7 mouse cellular contexts compared by ENCODE assay signal in the genomic region with DNA sequence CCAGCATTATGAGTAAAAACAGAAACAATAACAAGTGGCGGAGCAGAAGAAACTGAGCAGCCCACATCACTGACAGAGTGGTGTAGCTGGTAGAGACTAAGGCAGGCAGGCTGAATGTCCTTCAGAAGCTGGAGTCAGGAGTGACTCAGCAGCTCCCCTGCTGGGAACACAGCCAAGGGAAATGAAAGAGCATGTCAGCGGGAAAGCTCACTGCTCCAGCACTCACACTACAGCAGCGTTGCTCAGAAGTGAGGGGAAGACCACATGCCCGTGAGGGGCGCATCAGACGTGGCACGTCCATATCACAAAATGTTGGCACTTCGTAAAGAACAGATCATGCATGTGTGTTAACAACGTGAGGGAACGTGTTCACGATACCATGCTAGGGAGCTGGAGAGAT. TPM values are rescaled to one million over a fixed set of nuclear protein-coding genes. Genes with fewer than 3 reads are reported as not detected.
A peak's percentile ranks its signal among the peaks of the same experiment; 100 is the strongest.
DNase-seq lines count a peak whose midpoint lies in the region; ATAC-seq and TF ChIP-seq lines count a peak whose summit lies in the region.

No protein-coding gene starts in this region.

- no peak overlapping the region for H3ac ChIP-seq in myocyte (ENCODE audit: control insufficient read depth, insufficient read length)

- no peaks in the 10 kb centered on the region for H3K79me2 ChIP-seq in liver, adult 2 months (ENCODE audit: control insufficient read depth, insufficient read depth, low read length)
- H3K79me2 ChIP-seq in myocyte (ENCODE audit: control insufficient read depth, insufficient read depth) = peaks cover 8% of the 10 kb centered on the region

- TF ChIP-seq CTCF in bone marrow, adult 2 months (IDR thresholded peaks at IDR 0.05; ENCODE audit: control insufficient read depth, insufficient read depth, low read length) = peak; percentile 56
- peak; percentile 74 for TF ChIP-seq CTCF in kidney, postnatal 0 days (IDR thresholded peaks at IDR 0.05; ENCODE audit: low read depth)
- TF ChIP-seq CTCF in liver, adult 2 months (IDR thresholded peaks at IDR 0.05; ENCODE audit: low read depth, low read length) = peak; percentile 43

- TF ChIP-seq POLR2A in bone marrow, adult 2 months (IDR thresholded peaks at IDR 0.05; ENCODE audit: borderline replicate concordance, control insufficient read depth, low read depth, low read length) = no peak
- no peak for TF ChIP-seq POLR2A in liver, adult 2 months (IDR thresholded peaks at IDR 0.05; ENCODE audit: extremely low read depth, insufficient read depth, low read length)
- TF ChIP-seq POLR2A in myocyte (IDR thresholded peaks at IDR 0.05; ENCODE audit: insufficient read length, low read depth) = no peak

- H3K4me1 ChIP-seq in bone marrow, adult 2 months (ENCODE audit: control insufficient read depth, insufficient read depth, low read length) = peaks cover 2% of the 10 kb centered on the region; the same call in 1 of the 2 replicates
- peaks cover 20% of the 10 kb centered on the region for H3K4me1 ChIP-seq in embryonic facial prominence, embryonic 14.5 days (ENCODE audit: control insufficient read depth, insufficient read depth, low read length)
- 0 out of 2 replicates have a peak, but pooled peaks cover 3% of the 10 kb centered on the region for H3K4me1 ChIP-seq in heart, embryonic 11.5 days (ENCODE audit: control insufficient read depth, insufficient read depth, low read length)
- H3K4me1 ChIP-seq in kidney, postnatal 0 days (replicated peaks; ENCODE audit: insufficient read depth, low read length) = peaks cover 4% of the 10 kb centered on the region; the same call in 1 of the 2 replicates
- H3K4me1 ChIP-seq in liver, adult 2 months (ENCODE audit: control insufficient read depth, insufficient read depth, low read length) = peaks cover 16% of the 10 kb centered on the region
- peaks cover 10% of the 10 kb centered on the region; the same call in 1 of the 2 replicates for H3K4me1 ChIP-seq in stomach, embryonic 14.5 days (ENCODE audit: control insufficient read depth, insufficient read depth, low read length)

- peak overlapping the region; percentile 46 for H3K4me3 ChIP-seq in bone marrow, adult 2 months (replicated peaks; ENCODE audit: control insufficient read depth, low read depth, low read length)
- H3K4me3 ChIP-seq in embryonic facial prominence, embryonic 14.5 days (ENCODE audit: low read depth, low read length) = no peak overlapping the region
- no peak overlapping the region for H3K4me3 ChIP-seq in heart, embryonic 11.5 days (ENCODE audit: low read depth, low read length)
- H3K4me3 ChIP-seq in kidney, postnatal 0 days (replicated peaks; ENCODE audit: low read depth, low read length) = no peak overlapping the region
- no peak overlapping the region for H3K4me3 ChIP-seq in liver, adult 2 months (ENCODE audit: insufficient read depth, low read depth, low read length)
- no peak overlapping the region for H3K4me3 ChIP-seq in myocyte
- no peak overlapping the region for H3K4me3 ChIP-seq in stomach, embryonic 14.5 days (ENCODE audit: low read depth, low read length)

- H3K27me3 ChIP-seq in embryonic facial prominence, embryonic 14.5 days (replicated peaks; ENCODE audit: control insufficient read depth, insufficient read depth, low read length) = peaks cover 44% of the 10 kb centered on the region
- H3K27me3 ChIP-seq in heart, embryonic 11.5 days (ENCODE audit: control insufficient read depth, insufficient read depth, low read length) = peaks cover 10% of the 10 kb centered on the region
- no peaks in the 10 kb centered on the region for H3K27me3 ChIP-seq in kidney, postnatal 0 days (ENCODE audit: insufficient read depth, low read length)
- H3K27me3 ChIP-seq in liver, adult 2 months (ENCODE audit: control insufficient read depth, insufficient read depth, low read length) = no peaks in the 10 kb centered on the region
- H3K27me3 ChIP-seq in myocyte (ENCODE audit: control insufficient read depth, insufficient read depth, insufficient read length) = no peaks in the 10 kb centered on the region
- 0 out of 2 replicates have a peak, but pooled peaks cover 3% of the 10 kb centered on the region for H3K27me3 ChIP-seq in stomach, embryonic 14.5 days (ENCODE audit: control insufficient read depth, insufficient read depth, low read length)

- WGBS in bone marrow, adult 2 months = 3% methylated on average over 11 of the region's 11 CpGs
- WGBS in embryonic facial prominence, embryonic 14.5 days = 27% methylated on average over 11 of the region's 11 CpGs
- WGBS in heart, embryonic 11.5 days (ENCODE audit: insufficient replicate concordance) = 19% methylated on average over 11 of the region's 11 CpGs
- WGBS in kidney, postnatal 0 days = 31% methylated on average over 11 of the region's 11 CpGs
- WGBS in liver, adult 2 months = 25% methylated on average over 11 of the region's 11 CpGs
- 33% methylated on average over 11 of the region's 11 CpGs for WGBS in stomach, embryonic 14.5 days

- H3K4me2 ChIP-seq in embryonic facial prominence, embryonic 14.5 days (ENCODE audit: low read depth, low read length) = no peak overlapping the region
- no peak overlapping the region for H3K4me2 ChIP-seq in heart, embryonic 11.5 days
- no peak overlapping the region for H3K4me2 ChIP-seq in kidney, postnatal 0 days (ENCODE audit: low read length)
- peak overlapping the region; percentile 59 for H3K4me2 ChIP-seq in myocyte (ENCODE audit: low read depth)
- no peak overlapping the region for H3K4me2 ChIP-seq in stomach, embryonic 14.5 days (replicated peaks; ENCODE audit: low read depth, low read length)

- H3K36me3 ChIP-seq in embryonic facial prominence, embryonic 14.5 days (ENCODE audit: control insufficient read depth, insufficient read depth, low read length) = no peaks in the 10 kb centered on the region
- no peaks in the 10 kb centered on the region for H3K36me3 ChIP-seq in heart, embryonic 11.5 days (ENCODE audit: control insufficient read depth, insufficient read depth, low read length)
- H3K36me3 ChIP-seq in kidney, postnatal 0 days (ENCODE audit: insufficient read depth, low read length) = no peaks in the 10 kb centered on the region
- H3K36me3 ChIP-seq in liver, adult 2 months (ENCODE audit: control insufficient read depth, insufficient read depth, low read length) = no peaks in the 10 kb centered on the region
- H3K36me3 ChIP-seq in myocyte (ENCODE audit: control insufficient read depth, insufficient read depth) = no peaks in the 10 kb centered on the region
- H3K36me3 ChIP-seq in stomach, embryonic 14.5 days (ENCODE audit: control insufficient read depth, insufficient read depth, low read length) = no peaks in the 10 kb centered on the region

- H3K9me3 ChIP-seq in embryonic facial prominence, embryonic 14.5 days (ENCODE audit: control insufficient read depth, low read length) = no peaks in the 10 kb centered on the region
- no peaks in the 10 kb centered on the region for H3K9me3 ChIP-seq in heart, embryonic 11.5 days (replicated peaks; ENCODE audit: control insufficient read depth, low read length)
- no peaks in the 10 kb centered on the region for H3K9me3 ChIP-seq in kidney, postnatal 0 days (replicated peaks; ENCODE audit: low read length)
- no peaks in the 10 kb centered on the region for H3K9me3 ChIP-seq in stomach, embryonic 14.5 days (ENCODE audit: control insufficient read depth, low read depth, low read length)

- peak; percentile 74 for ATAC-seq in embryonic facial prominence, embryonic 14.5 days (ENCODE audit: low read depth)
- ATAC-seq in heart, embryonic 11.5 days (replicated peaks; ENCODE audit: insufficient number of reproducible peaks, low FRiP score, low TSS enrichment) = peak; percentile 60
- peak; percentile 65; the same call in 1 of the 2 replicates for ATAC-seq in kidney, postnatal 0 days (replicated peaks; ENCODE audit: low FRiP score, low read depth)
- ATAC-seq in stomach, embryonic 14.5 days (ENCODE audit: insufficient number of reproducible peaks, insufficient read depth, low FRiP score, low read depth) = peak; percentile 51; the same call in 1 of the 2 replicates

- H3K9ac ChIP-seq in embryonic facial prominence, embryonic 14.5 days (ENCODE audit: low read depth, low read length) = no peak overlapping the region
- H3K9ac ChIP-seq in heart, embryonic 11.5 days (ENCODE audit: low read depth, low read length) = no peak overlapping the region
- H3K9ac ChIP-seq in kidney, postnatal 0 days (ENCODE audit: low read depth, low read length) = no peak overlapping the region
- H3K9ac ChIP-seq in liver, adult 2 months (ENCODE audit: low read depth, low read length) = no peak overlapping the region
- H3K9ac ChIP-seq in stomach, embryonic 14.5 days (replicated peaks; ENCODE audit: low read depth, low read length) = no peak overlapping the region

- peak; percentile 94 for DNase-seq in embryonic facial prominence, embryonic 14.5 days (ENCODE audit: low spot score)
- DNase-seq in kidney, postnatal 0 days (ENCODE audit: low spot score) = peak; percentile 87
- DNase-seq in liver, adult 2 months (ENCODE audit: extremely low read depth, low read depth, low spot score) = peak; percentile 82

- no peak overlapping the region for H3K27ac ChIP-seq in bone marrow, adult 2 months (ENCODE audit: control insufficient read depth, insufficient read depth, low read depth, low read length, poor library complexity)
- H3K27ac ChIP-seq in embryonic facial prominence, embryonic 14.5 days (replicated peaks; ENCODE audit: low read depth, low read length) = no peak overlapping the region
- peak overlapping the region; percentile 8; the same call in 1 of the 2 replicates for H3K27ac ChIP-seq in heart, embryonic 11.5 days (ENCODE audit: low read depth, low read length)
- H3K27ac ChIP-seq in kidney, postnatal 0 days = no peak overlapping the region
- H3K27ac ChIP-seq in liver, adult 2 months (replicated peaks; ENCODE audit: insufficient read depth, low read depth, low read length) = no peak overlapping the region
- no peak overlapping the region for H3K27ac ChIP-seq in stomach, embryonic 14.5 days (ENCODE audit: low read length)

TF ChIP-seq in myocyte, 11 proteins besides CTCF, POLR2A, EP300 and RAD21 (continues in another document):
- TF ChIP-seq POLR2AphosphoS2 (IDR thresholded peaks at IDR 0.05; ENCODE audit: insufficient read length, low read depth) (no peak), TCF12 (IDR thresholded peaks at IDR 0.05; ENCODE audit: insufficient read depth, poor library complexity, severe bottlenecking) (no peak), CEBPB (IDR thresholded peaks at IDR 0.05; ENCODE audit: insufficient read depth, poor library complexity, severe bottlenecking) (no peak), USF1 (IDR thresholded peaks at IDR 0.05; ENCODE audit: low read depth) (no peak)

RNA-seq across cellular contexts. Expression of a gene that starts 3.7 kb away (rescaled TPM):
- 5.5 and 7.7 TPM in 2 replicates for polyA plus RNA-seq in bone marrow, adult 2 months (2011; ENCODE audit: insufficient read depth, insufficient read length, low replicate concordance, missing spikeins)
- 3.4 and 3.9 TPM in 2 replicates for polyA plus RNA-seq in embryonic facial prominence, embryonic 14.5 days (2014; fragmentation: Nextera tagmentation; extraction: Ambion mirVana)
- 1.6 and 1.7 TPM in 2 replicates for polyA plus RNA-seq in heart, embryonic 11.5 days (2014; fragmentation: Nextera tagmentation; extraction: Ambion mirVana)
- 6.6 and 6.9 TPM in 2 replicates for polyA plus RNA-seq in kidney, postnatal 0 days (2015; fragmentation: Nextera tagmentation; extraction: Ambion mirVana)
- 3.0 and 5.2 TPM in 2 replicates for total RNA-seq in liver, adult 2 months (2014; rRNA removed)
- 0.89 and 1.5 TPM in 2 replicates for polyA plus RNA-seq in liver, adult 2 months (2012; rRNA removed)
- 6.3 TPM for polyA plus RNA-seq in myocyte (2012; fragmentation: generic; extraction: Trizol)
- polyA plus RNA-seq in stomach, embryonic 14.5 days (2014; fragmentation: Nextera tagmentation; extraction: Ambion mirVana) = 5.0 and 5.6 TPM in 2 replicates
